Mouse (Mus musculus) fibroblast of lung, adult 2 months (primary cell): Measurements from ENCODE around the gene Pkib.

Experiments used
- DNase-seq: peaks from one replicate; pipeline ENCODE4 v3.0.0-alpha.2; 2011; ENCODE audit warnings: low read depth

The Pkib gene

DNA sequence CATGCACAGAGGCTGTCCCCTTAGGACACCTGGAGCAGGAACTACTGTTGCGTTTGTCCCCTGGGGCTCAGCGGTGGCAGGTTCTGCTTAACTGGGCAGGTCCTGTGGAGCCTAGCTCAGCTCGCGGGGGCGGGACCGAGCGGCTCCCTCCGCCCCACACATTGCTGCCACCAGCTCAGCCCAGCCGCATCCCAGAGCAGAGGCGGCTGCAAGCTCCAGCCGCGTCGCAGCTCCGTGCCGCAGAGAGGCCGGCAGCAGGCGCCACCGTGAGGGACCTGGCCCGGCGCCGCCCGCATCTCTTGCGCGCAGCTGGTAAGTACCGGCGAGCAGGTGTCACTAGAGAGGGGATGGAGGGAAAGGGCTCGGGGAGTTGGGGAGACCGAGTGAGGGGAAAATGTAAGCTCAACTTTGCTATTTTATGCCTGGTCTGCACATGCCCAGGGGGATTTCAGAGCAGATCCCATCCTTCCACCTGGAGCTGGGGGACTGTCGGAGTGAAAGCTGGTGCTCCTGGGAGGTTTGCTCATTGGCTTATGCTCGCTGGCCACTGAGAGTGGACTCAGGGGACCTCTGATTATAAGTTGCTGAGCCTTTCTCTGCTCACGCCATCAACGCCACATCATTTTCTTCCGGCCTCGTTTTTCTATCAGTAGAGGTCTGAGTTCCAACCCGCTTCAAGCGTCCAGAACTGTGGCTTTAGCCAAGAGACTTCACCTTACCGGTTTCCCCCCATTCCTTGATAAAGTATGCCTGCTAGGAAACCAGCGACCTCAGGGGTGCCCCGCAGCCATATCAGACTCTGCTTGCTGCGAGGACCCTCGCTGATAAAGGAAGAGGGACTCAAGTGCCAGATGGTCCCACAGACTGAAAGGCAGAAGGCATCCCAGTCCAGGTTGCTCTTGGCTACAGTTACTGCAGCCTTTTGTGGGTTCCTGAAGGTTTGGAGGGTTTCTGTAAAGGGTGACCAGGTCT, at the start of gene Pkib:
Pkib (plus strand) TSS at position 86 of the 972 bp plus-strand sequence.
- DNase-seq = no peak

DNA sequence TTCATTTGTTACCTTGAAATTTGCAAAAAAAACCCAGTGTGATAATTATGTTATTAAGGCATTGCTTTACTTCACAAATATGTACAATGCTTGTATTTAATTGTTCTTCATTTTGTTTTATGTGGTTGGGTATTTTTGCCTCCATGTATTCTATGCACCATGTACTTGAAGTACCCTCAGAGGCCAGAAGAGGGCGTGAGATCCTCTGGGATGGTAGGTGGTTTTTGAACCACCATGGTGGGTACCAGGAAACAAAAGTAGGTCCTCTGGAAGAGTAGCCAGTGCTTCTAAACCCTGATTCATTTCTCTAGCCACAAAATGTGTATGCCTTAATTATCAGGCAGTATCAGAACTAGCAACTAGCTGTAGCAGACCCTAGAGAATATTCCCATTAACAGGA, 47.9 kb upstream of the Pkib start:
- DNase-seq = no peak

DNA sequence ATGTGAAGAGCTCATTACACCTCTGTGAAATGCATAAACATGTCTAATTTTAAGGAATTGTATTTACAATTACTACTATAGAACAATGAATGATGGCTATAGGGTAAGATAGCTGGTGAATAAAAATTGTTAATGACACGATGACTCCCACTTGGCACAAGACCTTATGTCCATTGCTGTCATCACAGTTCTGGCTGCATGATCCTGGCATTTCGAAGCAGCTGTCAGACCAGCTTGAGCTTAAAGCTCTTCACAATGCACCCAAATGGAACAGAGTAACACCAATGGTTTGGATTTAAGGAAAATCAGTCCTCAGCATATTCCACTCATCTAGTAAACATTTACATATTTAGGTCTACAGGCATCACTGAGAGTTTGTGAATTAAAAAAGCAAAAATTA, 37.5 kb upstream of the Pkib start:
- no peak for DNase-seq

DNA sequence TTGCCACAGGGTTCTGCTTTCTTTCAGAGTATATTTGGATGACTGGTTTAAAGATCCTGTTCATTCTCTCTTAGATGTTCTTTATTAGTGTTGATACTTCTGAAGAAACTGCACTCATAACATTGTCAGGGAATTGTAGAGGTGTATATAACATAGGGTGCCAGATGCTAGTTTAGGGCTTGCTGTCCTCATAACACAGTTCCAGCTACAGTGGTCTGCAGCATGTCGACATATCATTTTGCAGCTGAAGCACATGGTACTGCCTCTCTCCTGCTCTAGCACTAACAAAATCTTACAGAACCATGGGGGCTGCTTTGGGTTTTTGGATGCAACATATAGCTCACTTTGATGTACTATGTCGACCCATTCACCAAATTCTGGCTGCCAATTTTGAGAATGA, 34.6 kb upstream of the Pkib start:
- DNase-seq = no peak

DNA sequence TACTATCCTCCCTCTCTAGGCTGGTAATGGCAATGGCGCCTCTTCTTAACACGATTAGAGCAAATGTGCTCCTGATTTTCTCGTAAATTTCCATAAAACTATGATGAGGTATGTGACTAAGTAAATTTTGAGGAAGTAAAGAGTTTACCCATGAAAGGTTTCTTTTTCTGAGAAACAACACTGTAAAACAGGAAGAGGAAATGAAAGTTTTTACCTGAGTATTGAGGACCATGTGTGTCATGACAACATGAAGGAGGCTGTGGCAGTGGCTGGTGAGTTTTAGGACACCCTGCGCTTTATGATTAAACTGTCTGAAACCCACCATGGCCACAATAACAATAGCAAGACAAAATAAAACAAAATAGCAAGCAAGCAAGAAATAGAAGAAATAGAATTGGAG, 28.8 kb upstream of the Pkib start:
- DNase-seq = no peak

DNA sequence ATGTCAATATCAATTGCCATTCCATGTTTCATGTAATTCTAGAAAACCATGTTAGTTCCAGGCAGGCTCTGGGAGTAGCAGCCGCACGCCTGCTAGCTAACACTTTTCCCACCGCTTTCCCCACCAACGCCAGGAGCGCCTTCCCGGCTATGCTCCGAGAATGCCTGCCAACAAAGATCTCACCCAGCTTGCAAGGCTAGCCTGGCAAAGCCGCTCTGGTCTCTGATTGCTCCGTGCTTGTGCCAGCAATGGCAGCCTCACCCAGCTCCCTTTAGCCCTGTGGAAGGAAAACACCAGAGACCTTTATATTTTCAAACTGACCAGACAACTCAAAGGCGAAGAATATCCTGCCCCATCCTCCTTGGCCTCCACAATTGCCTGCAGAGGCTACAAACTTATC, 8.5 kb upstream of the Pkib start:
- DNase-seq = no peak

DNA sequence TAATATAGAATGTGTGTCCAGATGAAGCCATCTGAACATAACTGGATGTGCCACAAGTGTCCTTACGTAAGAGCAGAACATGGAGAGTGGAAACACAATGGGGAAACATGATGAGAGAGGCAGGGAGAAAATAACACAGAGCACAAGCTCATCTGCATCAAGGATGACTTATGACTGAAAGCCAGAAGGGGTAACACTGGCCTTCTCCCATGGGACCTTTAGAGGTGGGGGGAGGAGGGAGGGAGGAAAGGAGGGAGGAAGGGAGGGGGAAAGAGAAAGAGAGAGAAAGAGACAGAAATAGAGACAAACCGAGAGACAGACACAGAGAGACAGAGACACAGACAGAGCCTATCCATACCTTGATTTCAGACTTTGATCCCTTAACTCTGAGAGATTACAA, 4.0 kb upstream of the Pkib start:
- no peak for DNase-seq

DNA sequence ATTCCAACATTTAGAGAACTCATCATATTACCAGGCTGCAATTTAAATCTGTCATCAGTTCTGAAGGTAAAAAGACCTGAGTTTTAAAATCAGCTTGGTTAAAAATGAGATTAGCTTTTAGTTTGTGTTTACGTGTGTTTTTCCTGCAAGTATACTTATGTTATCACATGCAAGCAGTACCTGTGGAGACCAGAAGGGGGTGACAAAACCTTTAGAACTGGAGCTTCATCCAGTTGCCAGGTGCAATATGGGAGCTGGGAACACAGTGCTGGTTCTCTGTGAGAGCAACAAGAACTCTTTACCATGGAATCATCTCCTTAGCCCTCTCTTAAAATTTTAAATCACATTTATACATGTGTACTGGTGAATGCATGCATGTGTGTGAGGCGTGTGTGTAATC, 1.2 kb upstream of the Pkib start:
- no peak for DNase-seq

DNA sequence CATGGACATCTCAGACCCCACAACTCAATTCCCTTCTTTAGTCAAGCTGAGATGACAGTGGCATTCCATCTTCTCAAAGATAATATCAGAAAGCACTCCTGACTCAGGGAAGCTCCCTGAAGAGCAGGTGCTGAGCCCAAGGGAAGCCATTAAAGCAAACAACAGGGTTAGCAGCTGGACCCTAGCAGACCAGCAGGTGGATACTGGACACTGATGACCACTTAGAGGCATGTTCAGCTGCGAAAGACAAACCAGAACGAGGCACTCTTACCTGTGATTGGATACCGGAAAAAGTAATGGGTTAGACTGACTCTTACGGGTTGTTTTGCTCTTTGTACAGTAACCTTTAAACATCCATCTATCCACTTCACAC, 1.1 kb downstream of the Pkib start:
- DNase-seq = no peak

DNA sequence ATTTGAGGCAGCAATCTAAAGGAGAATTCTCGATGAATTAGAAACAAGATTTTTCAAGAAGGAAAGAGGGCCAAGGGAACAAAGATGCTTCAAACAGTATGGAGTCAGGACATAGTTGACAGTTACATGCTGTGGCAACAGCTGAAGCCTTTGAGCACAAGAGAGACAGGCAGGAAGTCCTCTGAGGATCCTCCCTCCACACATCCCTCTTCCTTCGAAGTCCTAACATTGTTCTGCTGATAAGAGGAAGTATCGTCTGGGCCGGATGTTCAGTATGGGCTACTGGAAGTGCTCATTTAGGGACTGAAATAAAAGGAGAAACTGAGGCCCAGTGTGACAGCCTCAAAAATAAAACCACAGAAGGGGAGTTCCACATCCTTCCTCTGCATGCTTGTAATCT, 5.2 kb downstream of the Pkib start:
- no peak for DNase-seq

DNA sequence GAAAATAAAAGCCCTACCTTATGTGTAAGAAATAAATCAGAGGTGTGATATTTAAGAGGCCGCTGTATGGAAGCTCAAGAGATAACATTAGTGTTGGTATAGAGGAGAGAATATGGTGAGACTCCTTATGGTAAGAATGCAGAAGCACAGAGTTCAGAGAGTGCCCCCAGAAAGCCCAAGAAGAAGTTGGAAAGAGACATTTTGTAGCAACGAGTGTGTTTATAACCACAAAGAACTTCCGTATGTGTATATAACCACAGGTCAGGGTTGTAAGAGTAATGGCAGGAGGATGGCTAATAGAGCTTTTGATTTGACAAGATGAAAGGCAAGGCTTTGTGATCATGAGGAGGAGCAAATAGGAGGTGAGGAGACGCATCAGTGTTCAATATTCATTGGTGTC, 6.5 kb downstream of the Pkib start:
- no peak for DNase-seq

DNA sequence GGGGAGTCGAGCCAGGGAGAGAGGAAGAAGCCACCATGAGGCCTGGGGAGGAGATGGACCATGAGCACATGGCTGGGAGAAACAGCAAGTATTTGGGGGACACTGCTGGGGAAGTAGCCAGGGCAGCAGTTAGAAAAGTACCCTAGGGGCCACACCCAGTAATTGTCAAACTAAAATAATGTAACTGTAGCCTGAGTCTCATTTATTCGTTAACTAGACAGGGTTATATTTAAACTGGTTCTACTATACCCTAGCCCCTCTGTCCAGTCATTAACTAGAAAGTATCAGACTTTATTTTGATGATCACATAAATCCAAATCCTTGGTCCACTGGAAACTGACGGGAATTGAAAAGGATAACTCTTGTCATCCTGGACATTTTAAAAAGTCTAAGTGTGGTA, 7.8 kb downstream of the Pkib start:
- no peak for DNase-seq

DNA sequence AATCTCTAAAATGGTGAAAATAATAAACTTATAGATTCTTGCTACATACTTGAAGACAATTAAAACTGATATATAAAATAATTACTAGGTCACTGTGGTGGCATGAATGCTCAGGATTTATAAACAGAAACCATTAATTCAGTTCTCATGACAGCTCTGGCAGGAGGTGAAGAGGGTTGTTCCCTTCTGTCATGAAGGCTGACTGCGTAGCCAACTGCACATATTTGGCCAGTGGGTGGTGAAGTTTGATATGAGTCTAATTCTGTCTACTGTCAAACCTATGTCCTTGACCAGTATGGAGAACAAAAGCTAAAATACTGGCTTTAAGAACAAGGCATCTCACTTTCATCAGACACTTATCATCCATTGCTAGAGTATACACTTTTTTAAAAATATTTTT, 21.5 kb downstream of the Pkib start:
- DNase-seq = no peak

DNA sequence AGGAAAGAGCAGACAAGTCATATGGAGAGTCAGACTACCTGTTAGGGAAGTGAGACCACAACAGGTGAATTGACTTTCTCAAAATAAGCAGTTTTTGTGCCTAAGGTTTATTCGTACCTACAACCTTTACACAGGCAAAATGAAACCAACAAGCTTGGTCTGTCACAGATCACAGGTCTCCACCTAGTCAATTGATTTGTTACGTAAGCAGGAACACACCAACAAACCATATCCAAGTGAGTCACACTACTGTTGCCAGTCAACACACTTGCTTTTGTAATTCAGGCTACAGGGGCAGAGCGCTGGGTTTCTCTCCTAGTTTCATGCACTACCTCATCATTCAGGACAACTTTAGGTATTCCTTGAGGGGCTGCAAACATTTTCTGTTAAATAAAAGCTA, 28.7 kb downstream of the Pkib start:
- no peak for DNase-seq

DNA sequence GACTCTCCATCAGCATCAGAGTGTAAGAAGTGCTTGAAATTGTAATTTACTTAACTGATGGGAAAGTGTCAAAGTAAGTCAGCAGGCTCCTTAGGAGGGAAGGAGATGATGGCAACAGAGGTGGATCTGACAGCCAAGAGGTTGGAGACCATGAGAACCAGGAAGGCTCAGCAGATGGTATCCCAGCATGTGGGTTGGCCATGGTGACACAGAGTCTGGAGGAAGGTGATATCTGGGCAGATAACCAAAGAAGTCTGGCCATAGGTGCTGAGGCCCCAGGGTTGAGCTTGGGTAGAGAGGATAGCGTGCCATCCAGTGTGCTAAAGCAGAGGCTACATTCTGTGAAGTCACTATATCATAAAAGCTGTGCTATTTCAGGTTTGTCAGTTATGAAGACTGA, 32.0 kb downstream of the Pkib start:
- no peak for DNase-seq

DNA sequence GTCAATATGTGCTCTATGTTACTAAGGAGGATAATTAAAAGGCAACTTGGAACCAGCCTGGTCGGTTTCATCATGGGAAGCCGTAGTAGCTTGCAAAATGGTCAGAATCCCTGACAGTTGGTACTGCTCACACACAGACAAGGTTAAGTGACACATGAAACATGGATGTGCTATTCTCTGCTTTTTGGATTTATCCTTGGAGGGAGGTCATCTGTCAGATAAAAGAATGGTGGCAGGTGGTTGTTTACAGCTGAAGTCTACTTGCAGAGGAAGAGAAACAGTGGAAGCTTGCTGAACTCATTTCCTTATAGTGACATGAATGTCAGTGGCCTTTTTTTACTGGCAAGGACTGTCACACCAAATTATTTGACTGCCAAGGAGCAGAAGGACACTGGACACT, 32.5 kb downstream of the Pkib start:
- no peak for DNase-seq

DNA sequence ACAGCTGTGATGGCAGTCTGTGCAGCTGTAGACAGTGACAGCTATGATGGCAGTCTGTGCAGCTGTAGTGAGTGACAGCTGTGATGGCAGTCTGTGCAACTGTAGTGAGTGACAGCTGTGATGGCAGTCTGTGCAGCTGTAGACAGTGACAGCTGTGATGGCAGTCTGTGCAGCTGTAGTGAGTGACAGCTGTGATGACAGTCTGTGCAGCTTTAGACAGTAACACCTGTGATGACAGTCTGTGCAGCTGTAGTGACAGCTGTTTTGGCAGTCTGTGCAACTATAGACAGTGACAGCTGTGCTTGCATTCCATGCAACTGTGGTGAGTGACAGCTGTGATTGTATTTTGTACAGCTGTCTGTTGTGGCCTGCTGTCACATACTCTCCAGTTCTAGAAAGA, 44.0 kb downstream of the Pkib start:
- DNase-seq = no peak

DNA sequence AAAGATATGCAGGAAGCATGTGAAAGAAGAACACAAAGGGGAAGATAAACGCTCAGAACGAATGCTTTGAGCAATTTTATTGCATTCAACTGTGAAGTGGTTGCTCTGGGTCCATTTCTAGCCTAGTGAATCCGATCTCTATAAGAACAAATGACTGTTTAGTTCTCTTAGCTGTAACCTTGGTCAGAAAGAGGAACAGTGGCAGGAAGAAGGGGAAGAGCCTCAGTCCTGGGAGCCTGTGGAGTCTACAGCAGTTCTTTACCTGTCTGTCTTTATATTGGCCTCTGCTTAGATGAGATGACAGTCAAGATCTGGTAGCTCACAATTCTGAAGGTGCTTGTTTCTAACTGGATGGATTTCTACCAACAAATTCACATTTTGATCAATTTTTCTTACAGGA, 56.2 kb downstream of the Pkib start:
- DNase-seq = no peak

DNA sequence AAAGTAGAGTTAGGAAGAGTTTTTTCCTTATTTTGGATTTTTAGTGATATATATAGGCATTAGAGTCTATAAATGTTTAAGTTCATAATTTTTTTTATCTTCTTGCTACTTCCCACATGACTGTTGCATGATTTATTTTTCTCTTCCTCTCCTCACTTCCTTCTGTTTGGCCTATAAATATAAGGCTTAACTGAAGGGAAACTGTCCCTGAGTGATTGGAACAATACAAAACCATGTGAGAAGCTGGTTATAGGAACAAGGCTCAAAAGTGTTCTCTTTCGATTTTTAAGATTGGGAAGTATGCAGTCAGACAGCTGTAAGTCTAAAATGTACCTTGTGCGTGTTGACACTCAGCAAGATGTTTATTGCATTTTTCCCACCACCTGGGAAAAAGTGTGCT, 58.4 kb downstream of the Pkib start:
- DNase-seq = no peak

DNA sequence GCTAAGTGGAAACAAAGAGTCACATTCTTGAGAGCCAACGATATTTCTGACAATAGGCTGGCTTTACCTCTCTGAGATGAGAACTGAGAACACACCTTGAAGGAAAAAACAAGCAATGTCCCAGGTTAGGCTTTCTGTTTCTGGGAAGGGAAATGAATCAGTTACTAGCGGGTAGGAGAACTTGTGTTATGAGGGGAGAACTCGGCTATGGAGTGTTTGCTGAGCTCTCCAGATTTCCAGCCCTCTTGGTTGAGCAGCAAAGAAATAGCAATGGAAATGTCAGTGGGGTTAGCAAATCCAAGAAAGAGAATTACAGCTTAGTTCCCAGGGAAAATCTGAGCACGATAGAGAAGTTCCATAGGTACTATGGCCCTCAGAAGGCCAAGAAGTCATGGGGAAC, 70.5 kb downstream of the Pkib start:
- no peak for DNase-seq

DNA sequence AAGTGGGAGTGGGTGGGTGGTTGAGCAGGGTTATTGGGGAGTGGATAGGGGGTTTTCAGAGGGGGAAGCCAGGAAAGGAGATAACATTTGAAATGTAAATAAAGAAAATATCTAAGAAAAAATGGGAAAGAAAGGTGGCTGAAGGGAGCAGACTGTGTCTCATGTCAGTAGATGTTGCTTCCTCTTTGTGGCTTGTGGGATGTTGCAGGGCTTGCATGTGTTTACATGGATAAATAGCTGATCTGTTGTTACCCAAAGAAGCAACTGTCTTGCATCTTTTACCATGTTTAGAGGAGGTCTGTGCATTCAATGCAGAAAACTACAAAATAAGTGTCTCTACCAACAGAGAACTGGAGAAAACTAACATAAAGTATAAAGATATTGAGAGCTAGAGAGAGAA, 89.3 kb downstream of the Pkib start:
- DNase-seq = no peak

DNA sequence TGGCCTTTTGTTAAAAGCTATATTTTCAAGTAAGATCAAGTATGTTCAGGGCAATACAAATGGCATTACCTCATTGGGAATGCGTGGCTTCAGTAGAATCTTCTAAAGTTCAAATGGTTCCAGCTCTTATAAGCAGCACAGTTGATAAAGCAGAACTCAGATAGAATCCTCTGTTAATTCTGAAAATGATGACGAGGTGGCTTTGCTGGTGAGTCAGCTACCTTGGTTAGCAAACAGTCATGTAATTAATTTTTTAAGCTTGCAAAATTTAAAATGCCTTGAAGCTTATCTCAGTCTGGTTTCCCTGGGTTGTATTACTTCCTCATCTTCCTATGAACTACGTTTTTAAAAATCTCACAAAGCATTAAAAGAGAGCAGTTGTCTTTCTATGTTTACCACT, 90.6 kb downstream of the Pkib start:
- DNase-seq = no peak

DNA sequence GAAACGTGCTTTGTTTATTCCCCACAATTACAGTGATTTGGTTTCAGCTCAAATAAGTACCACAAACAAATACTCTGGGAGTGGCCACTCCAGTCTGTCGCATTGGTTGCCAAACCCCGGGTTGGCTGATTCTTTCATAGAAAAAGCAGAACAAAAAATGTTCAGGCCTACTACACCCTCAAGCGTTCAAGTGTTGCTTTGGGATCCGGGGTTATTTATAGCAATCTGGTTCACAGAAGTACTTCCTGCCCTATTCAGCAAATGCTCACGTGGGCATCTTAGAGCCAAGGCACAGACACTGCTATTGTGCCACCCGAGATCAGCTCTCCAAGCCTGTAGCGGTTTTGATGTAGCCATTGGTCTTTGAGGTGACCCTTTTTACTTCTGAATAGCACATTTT, 95.9 kb downstream of the Pkib start:
- DNase-seq = no peak

DNA sequence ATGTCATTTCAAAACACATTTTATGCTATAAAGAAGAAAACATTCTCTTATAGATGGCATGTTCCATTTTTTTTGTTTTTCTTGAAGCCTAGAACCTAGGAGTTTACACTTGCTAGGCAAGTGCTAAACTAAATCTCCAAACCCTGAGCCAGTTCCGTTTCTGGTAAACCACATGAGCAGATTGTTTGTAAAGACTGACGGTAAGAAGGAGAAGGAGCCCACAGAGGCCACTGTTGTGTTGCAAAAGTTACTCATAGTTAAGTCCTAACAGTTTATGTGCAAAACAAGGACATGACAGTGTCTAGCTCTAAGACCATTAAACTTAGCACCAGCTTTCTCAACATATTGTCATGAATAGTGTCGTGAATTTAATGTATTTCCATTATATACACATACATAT, 99.9 kb downstream of the Pkib start:
- DNase-seq = no peak
